Mouse (Mus musculus) kidney, adult 2 months (tissue): Measurements from ENCODE around the gene Nbeal1.

ENCODE experiments used
- CTCF ChIP-seq: fragments of 200-500 bp; conservative IDR thresholded peaks from 2 replicates; pipeline ENCODE4 v1.5.1; 2011; ENCODE audit warnings: low read depth, mild to moderate bottlenecking, control low read depth, low read length, moderate library complexity, mixed read lengths; ENCODE audit not compliant: insufficient read depth, insufficient read length
- POLR2A ChIP-seq: fragments of 200-500 bp; IDR thresholded peaks from one replicate; pipeline ENCODE4 v1.6.1; 2011; ENCODE audit warnings: low read depth, low read length, control low read depth

- TF ChIP-seq CTCF: no peak
- TF ChIP-seq POLR2A: no peak
Measured at GRCm38 (mm10) chr1:60236261-60236660, 55.9 kb downstream of the Nbeal1 start.
